Mouse (Mus musculus) lung, adult 18-20 months (tissue): ENCODE data around the gene Gnat3.
A peak's percentile ranks its signal among the peaks of the same experiment; 100 is the strongest.
"Not testable (repeated sequence)": the region's sequence is repeated elsewhere in the genome, so short reads cannot be mapped to it uniquely, and the experiment has no call there.

Source experiments
- DNase-seq, 2 experiments: peaks; one replicate each; pipeline ENCODE4 v3.0.0; 2022; ENCODE audit warnings: mixed read lengths in 2 of 2

Gene Gnat3

GRCm38 (mm10) chr5:17962249-17962648, at the start of gene Gnat3:
TSS of gene Gnat3 (plus strand) at chr5:17962549.
- no peak for DNase-seq

GRCm38 (mm10) chr5:17918966-17919365, 43.4 kb upstream of the Gnat3 start:
- DNase-seq, result no peak

- peak in 1 of 2 experiments; percentile 26 for DNase-seq
Measured at GRCm38 (mm10) chr5:17923648-17924047, 38.7 kb upstream of the Gnat3 start.

GRCm38 (mm10) chr5:17924085-17924518, 38.2 kb upstream of the Gnat3 start:
- DNase-seq, result peak; percentile 21 to 63

GRCm38 (mm10) chr5:17928471-17928870, 33.9 kb upstream of the Gnat3 start:
- no peak for DNase-seq

GRCm38 (mm10) chr5:17929006-17929567, 33.3 kb upstream of the Gnat3 start:
- DNase-seq, result no peak

- not testable (repeated sequence) for DNase-seq
Measured at GRCm38 (mm10) chr5:17931588-17931987, 30.8 kb upstream of the Gnat3 start.

GRCm38 (mm10) chr5:17934501-17934900, 27.8 kb upstream of the Gnat3 start:
- DNase-seq, result no peak

GRCm38 (mm10) chr5:17938170-17938939, 24.0 kb upstream of the Gnat3 start:
- peak in 1 of 2 experiments; percentile 22 for DNase-seq

- no peak for DNase-seq
Measured at GRCm38 (mm10) chr5:17956468-17956867, 5.9 kb upstream of the Gnat3 start.

GRCm38 (mm10) chr5:17969704-17970390, 7.5 kb downstream of the Gnat3 start:
- no peak for DNase-seq

- no peak for DNase-seq
Measured at GRCm38 (mm10) chr5:17970391-17970730, 8.0 kb downstream of the Gnat3 start.

- DNase-seq, result peak; percentile 30 to 52
Measured at GRCm38 (mm10) chr5:17980501-17981121, 18.3 kb downstream of the Gnat3 start.

- DNase-seq, result no peak
Measured at GRCm38 (mm10) chr5:17982770-17983169, 20.4 kb downstream of the Gnat3 start.

GRCm38 (mm10) chr5:17984522-17984921, 22.2 kb downstream of the Gnat3 start:
- no peak for DNase-seq

GRCm38 (mm10) chr5:17986611-17987010, 24.3 kb downstream of the Gnat3 start:
- DNase-seq, result no peak

- DNase-seq, result no peak
Measured at GRCm38 (mm10) chr5:17990618-17991017, 28.3 kb downstream of the Gnat3 start.

- DNase-seq, result no peak
Measured at GRCm38 (mm10) chr5:17999570-17999969, 37.2 kb downstream of the Gnat3 start.

- DNase-seq, result no peak
Measured at GRCm38 (mm10) chr5:18000185-18000584, 37.8 kb downstream of the Gnat3 start.

GRCm38 (mm10) chr5:18001646-18002045, 39.3 kb downstream of the Gnat3 start:
- no peak for DNase-seq

- DNase-seq, result peak; percentile 30 to 59
Measured at GRCm38 (mm10) chr5:18003675-18004074, 41.3 kb downstream of the Gnat3 start.

- no peak for DNase-seq
Measured at GRCm38 (mm10) chr5:18004824-18005611, 42.7 kb downstream of the Gnat3 start.

- DNase-seq, result peak; percentile 28 to 33
Measured at GRCm38 (mm10) chr5:18006157-18006556, 43.8 kb downstream of the Gnat3 start.
